Mouse (Mus musculus): ENCODE results near the gene Ttc7b. TPM values are rescaled to one million over a fixed set of nuclear protein-coding genes. Genes with fewer than 3 reads are reported as not detected.

Ttc7b gene
- polyA plus RNA-seq, 1 experiment from 2014 or later: 6.9 TPM

GRCm38 (mm10) chr12:100330234-100330633 lies 190.4 kb downstream of the Ttc7b start:
- no peak overlapping the region for H3K4me3 ChIP-seq
- ATAC-seq (ENCODE audit: insufficient number of reproducible peaks, low FRiP score): no peak
- no peaks in the 10 kb centered on the region for H3K4me1 ChIP-seq (replicated peaks)
- H3K36me3 ChIP-seq: peaks cover 29% of the 10 kb centered on the region
- WGBS: 86% methylated on average over 8 of the region's 8 CpGs
- H3K27me3 ChIP-seq (replicated peaks): no peaks in the 10 kb centered on the region
- no peak overlapping the region for H3K9ac ChIP-seq
- H3K4me2 ChIP-seq: no peak overlapping the region
- H3K27ac ChIP-seq (ENCODE audit: poor library complexity, severe bottlenecking): no peak overlapping the region
- H3K9me3 ChIP-seq (replicated peaks): no peaks in the 10 kb centered on the region

GRCm38 (mm10) chr12:100328998-100329397 lies 191.6 kb downstream of the Ttc7b start:
- Histone ChIP-seq H3K9me3 (replicated peaks) (no peaks in the 10 kb centered on the region), H3K27ac (ENCODE audit: poor library complexity, severe bottlenecking) (no peak overlapping the region), H3K27me3 (replicated peaks) (no peaks in the 10 kb centered on the region), H3K4me1 (replicated peaks) (no peaks in the 10 kb centered on the region), H3K36me3 (peaks cover 41% of the 10 kb centered on the region), H3K4me3 (no peak overlapping the region), H3K4me2 (no peak overlapping the region), H3K9ac (no peak overlapping the region)
- ATAC-seq (ENCODE audit: insufficient number of reproducible peaks, low FRiP score): no peak
- 86% methylated on average over 4 of the region's 4 CpGs for WGBS

- H3K9ac ChIP-seq: no peak overlapping the region
- ATAC-seq (ENCODE audit: insufficient number of reproducible peaks, low FRiP score): no peak
- H3K9me3 ChIP-seq (replicated peaks): no peaks in the 10 kb centered on the region
- H3K27me3 ChIP-seq (replicated peaks): no peaks in the 10 kb centered on the region
- H3K27ac ChIP-seq (ENCODE audit: poor library complexity, severe bottlenecking): no peak overlapping the region
- H3K4me1 ChIP-seq (replicated peaks): no peaks in the 10 kb centered on the region
- H3K4me3 ChIP-seq: no peak overlapping the region
- H3K4me2 ChIP-seq: no peak overlapping the region
- 87% methylated on average over 9 of the region's 9 CpGs for WGBS
- H3K36me3 ChIP-seq: peaks cover 41% of the 10 kb centered on the region
These were observed 192.1 kb downstream of the Ttc7b start for GRCm38 (mm10) chr12:100328557-100328956.

- Histone ChIP-seq H3K4me3 (no peak overlapping the region), H3K9ac (no peak overlapping the region), H3K27ac (ENCODE audit: poor library complexity, severe bottlenecking) (no peak overlapping the region), H3K4me1 (replicated peaks) (no peaks in the 10 kb centered on the region), H3K27me3 (replicated peaks) (no peaks in the 10 kb centered on the region), H3K4me2 (no peak overlapping the region), H3K36me3 (peaks cover 41% of the 10 kb centered on the region), H3K9me3 (replicated peaks) (no peaks in the 10 kb centered on the region)
- 75% methylated on average over 2 of the region's 2 CpGs for WGBS
- no peak for ATAC-seq (ENCODE audit: insufficient number of reproducible peaks, low FRiP score)
These were observed 193.9 kb downstream of the Ttc7b start for GRCm38 (mm10) chr12:100326732-100327131.

- Histone ChIP-seq H3K9ac (no peak overlapping the region), H3K27me3 (replicated peaks) (no peaks in the 10 kb centered on the region), H3K4me2 (no peak overlapping the region), H3K27ac (ENCODE audit: poor library complexity, severe bottlenecking) (no peak overlapping the region), H3K4me1 (replicated peaks) (no peaks in the 10 kb centered on the region), H3K4me3 (no peak overlapping the region), H3K9me3 (replicated peaks) (no peaks in the 10 kb centered on the region), H3K36me3 (peaks cover 46% of the 10 kb centered on the region)
- ATAC-seq (ENCODE audit: insufficient number of reproducible peaks, low FRiP score): no peak
- 96% methylated on average over 4 of the region's 4 CpGs for WGBS
These were observed 195.0 kb downstream of the Ttc7b start for GRCm38 (mm10) chr12:100325618-100326017.

- WGBS: 91% methylated on average over 8 of the region's 8 CpGs
- Histone ChIP-seq H3K36me3 (peaks cover 46% of the 10 kb centered on the region), H3K4me1 (replicated peaks) (no peaks in the 10 kb centered on the region), H3K9me3 (replicated peaks) (no peaks in the 10 kb centered on the region), H3K27me3 (replicated peaks) (no peaks in the 10 kb centered on the region), H3K4me2 (no peak overlapping the region), H3K27ac (ENCODE audit: poor library complexity, severe bottlenecking) (no peak overlapping the region), H3K4me3 (no peak overlapping the region), H3K9ac (no peak overlapping the region)
- no peak for ATAC-seq (ENCODE audit: insufficient number of reproducible peaks, low FRiP score)
These were observed 195.4 kb downstream of the Ttc7b start for GRCm38 (mm10) chr12:100325212-100325611.

GRCm38 (mm10) chr12:100323641-100324040 lies 197.0 kb downstream of the Ttc7b start:
- Histone ChIP-seq H3K36me3 (peaks cover 45% of the 10 kb centered on the region), H3K4me2 (no peak overlapping the region), H3K9me3 (replicated peaks) (no peaks in the 10 kb centered on the region), H3K27ac (ENCODE audit: poor library complexity, severe bottlenecking) (no peak overlapping the region), H3K4me1 (replicated peaks) (no peaks in the 10 kb centered on the region), H3K4me3 (no peak overlapping the region), H3K9ac (no peak overlapping the region), H3K27me3 (replicated peaks) (no peaks in the 10 kb centered on the region)
- ATAC-seq (ENCODE audit: insufficient number of reproducible peaks, low FRiP score): no peak
- WGBS: 83% methylated on average over 2 of the region's 2 CpGs

- H3K27ac ChIP-seq (ENCODE audit: poor library complexity, severe bottlenecking): no peak overlapping the region
- no peak overlapping the region for H3K4me2 ChIP-seq
- ATAC-seq (ENCODE audit: insufficient number of reproducible peaks, low FRiP score): no peak
- H3K9ac ChIP-seq: no peak overlapping the region
- H3K36me3 ChIP-seq: peaks cover 45% of the 10 kb centered on the region
- H3K4me3 ChIP-seq: no peak overlapping the region
- no peaks in the 10 kb centered on the region for H3K27me3 ChIP-seq (replicated peaks)
- 79% methylated on average over 2 of the region's 2 CpGs for WGBS
- H3K4me1 ChIP-seq (replicated peaks): no peaks in the 10 kb centered on the region
- no peaks in the 10 kb centered on the region for H3K9me3 ChIP-seq (replicated peaks)
These were observed 198.4 kb downstream of the Ttc7b start for GRCm38 (mm10) chr12:100322225-100322624.

- H3K36me3 ChIP-seq: peaks cover 42% of the 10 kb centered on the region
- H3K4me2 ChIP-seq: no peak overlapping the region
- no peak overlapping the region for H3K4me3 ChIP-seq
- H3K27ac ChIP-seq (ENCODE audit: poor library complexity, severe bottlenecking): no peak overlapping the region
- WGBS: 83% methylated on average over 4 of the region's 4 CpGs
- H3K9ac ChIP-seq: no peak overlapping the region
- H3K4me1 ChIP-seq (replicated peaks): no peaks in the 10 kb centered on the region
- ATAC-seq (ENCODE audit: insufficient number of reproducible peaks, low FRiP score): no peak
- no peaks in the 10 kb centered on the region for H3K27me3 ChIP-seq (replicated peaks)
- no peaks in the 10 kb centered on the region for H3K9me3 ChIP-seq (replicated peaks)
These were observed 199.1 kb downstream of the Ttc7b start for GRCm38 (mm10) chr12:100321545-100321944.

- 83% methylated on average over 4 of the region's 4 CpGs for WGBS
These were observed 200.9 kb downstream of the Ttc7b start for GRCm38 (mm10) chr12:100319746-100320145.

GRCm38 (mm10) chr12:100317936-100318335 lies 202.7 kb downstream of the Ttc7b start:
- Histone ChIP-seq H3K27ac (ENCODE audit: poor library complexity, severe bottlenecking) (no peak overlapping the region), H3K4me2 (no peak overlapping the region), H3K4me3 (no peak overlapping the region), H3K36me3 (peaks cover 26% of the 10 kb centered on the region), H3K9me3 (replicated peaks) (no peaks in the 10 kb centered on the region), H3K4me1 (replicated peaks) (peaks cover 12% of the 10 kb centered on the region), H3K27me3 (replicated peaks) (no peaks in the 10 kb centered on the region), H3K9ac (no peak overlapping the region)
- WGBS: 79% methylated on average over 3 of the region's 3 CpGs
- no peak for ATAC-seq (ENCODE audit: insufficient number of reproducible peaks, low FRiP score)

More at GRCm38 (mm10) chr12:100319746-100320145, 200.9 kb downstream of the Ttc7b start:
- Histone ChIP-seq H3K27ac (ENCODE audit: poor library complexity, severe bottlenecking) (no peak overlapping the region), H3K9ac (no peak overlapping the region), H3K36me3 (peaks cover 34% of the 10 kb centered on the region), H3K4me1 (replicated peaks) (peaks cover 11% of the 10 kb centered on the region), H3K27me3 (replicated peaks) (no peaks in the 10 kb centered on the region), H3K9me3 (replicated peaks) (no peaks in the 10 kb centered on the region), H3K4me2 (no peak overlapping the region), H3K4me3 (no peak overlapping the region)
- ATAC-seq (ENCODE audit: insufficient number of reproducible peaks, low FRiP score): no peak

- no peak overlapping the region for H3K9ac ChIP-seq
- H3K9me3 ChIP-seq (replicated peaks): no peaks in the 10 kb centered on the region
- ATAC-seq (ENCODE audit: insufficient number of reproducible peaks, low FRiP score): no peak
- H3K4me3 ChIP-seq: no peak overlapping the region
- WGBS: 77% methylated on average over 9 of the region's 9 CpGs
- H3K27me3 ChIP-seq (replicated peaks): no peaks in the 10 kb centered on the region
- H3K4me2 ChIP-seq: no peak overlapping the region
- H3K27ac ChIP-seq (ENCODE audit: poor library complexity, severe bottlenecking): no peak overlapping the region
- H3K4me1 ChIP-seq (replicated peaks): peaks cover 12% of the 10 kb centered on the region
- peaks cover 20% of the 10 kb centered on the region for H3K36me3 ChIP-seq
These were observed 204.5 kb downstream of the Ttc7b start for GRCm38 (mm10) chr12:100316094-100316493.
